Comparison of ENCODE assay signal across 25 mouse cellular contexts in genomic region chr19:58511818-58512217, GRCm38 (mm10). TPM values are rescaled to one million over a fixed set of nuclear protein-coding genes. Genes with fewer than 3 reads are reported as not detected.
"Had no signal": no experiment of that assay in that cellular context is flagged by ENCODE, and none has a peak within 500 bp of the region (broad histone marks: within the 10 kb centered on the region; RNA-seq: fewer than 3 reads in every experiment).

Ccdc172 (plus strand) TSS chr19:58511993.

- H3K9ac ChIP-seq: liver, embryonic 13.5 days; neural tube, embryonic 12.5 days had no signal

- H3K27me3 ChIP-seq: liver, embryonic 13.5 days; neural tube, embryonic 12.5 days had no signal

- H3K9me3 ChIP-seq: liver, embryonic 13.5 days; neural tube, embryonic 12.5 days had no signal

- H3K4me1 ChIP-seq: liver, embryonic 13.5 days; neural tube, embryonic 12.5 days had no signal

- H3K27ac ChIP-seq: kidney, postnatal 0 days; liver, embryonic 13.5 days; neural tube, embryonic 12.5 days had no signal

- DNase-seq: kidney, adult 2 months; kidney, postnatal 36 days; layer of hippocampus, postnatal 36 days; liver, embryonic 13.5 days; lung, adult 2 months; lung, postnatal 14 days; lung, postnatal 4 days; midbrain, embryonic 14.5 days; retina, postnatal 1 day; right cerebral cortex, postnatal 25 days; spleen, adult 18-20 months; thymus, adult 18-20 months; thymus, postnatal 36 days had no signal

- H3K4me3 ChIP-seq: liver, embryonic 13.5 days; neural tube, embryonic 12.5 days had no signal

- H3K4me2 ChIP-seq: liver, embryonic 13.5 days; midbrain, embryonic 11.5 days; neural tube, embryonic 12.5 days had no signal

- H3K36me3 ChIP-seq: liver, embryonic 13.5 days; neural tube, embryonic 12.5 days had no signal

RNA-seq across cellular contexts. Expression of gene Ccdc172, which starts in this region (rescaled TPM):
- polyA plus RNA-seq: kidney, adult 2 months; kidney, embryonic 14.5 days; kidney, postnatal 0 days; limb, embryonic 11.5 days; limb, embryonic 14.5 days; liver, adult 2 months; liver, embryonic 13.5 days; liver, embryonic 16.5 days; lung, adult 2 months; lung, embryonic 16.5 days; midbrain, embryonic 11.5 days; midbrain, embryonic 14.5 days; midbrain, postnatal 0 days; neural tube, embryonic 12.5 days; stomach, embryonic 16.5 days; urinary bladder, adult 2 months had no signal
